29 mouse cellular contexts compared by ENCODE assay signal in the genomic region with DNA sequence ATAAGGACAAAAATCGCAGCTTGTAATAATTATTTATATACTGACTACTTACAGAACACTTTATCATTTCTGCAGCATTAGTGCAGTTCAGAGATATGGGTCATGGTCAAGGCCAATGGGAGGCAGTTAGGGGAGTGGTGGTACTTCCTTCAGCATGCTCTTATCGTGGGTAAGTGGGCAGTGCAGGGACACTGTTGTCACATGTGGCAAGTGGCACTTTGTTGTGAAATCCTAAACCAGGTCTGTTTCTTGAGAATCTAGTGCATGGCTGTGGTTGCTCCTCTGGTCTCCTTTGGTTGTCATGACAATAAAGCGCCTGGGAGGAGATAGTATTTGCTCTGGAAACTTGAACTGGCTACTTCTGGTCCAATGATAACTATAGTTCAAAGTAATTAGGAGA. TPM values are rescaled to one million over a fixed set of nuclear protein-coding genes. Genes with fewer than 3 reads are reported as not detected.
A peak's percentile ranks its signal among the peaks of the same experiment; 100 is the strongest.
DNase-seq lines count a peak whose midpoint lies in the region; ATAC-seq and TF ChIP-seq lines count a peak whose summit lies in the region.
"Had no signal": no experiment of that assay in that cellular context is flagged by ENCODE, and none has a peak within 500 bp of the region (broad histone marks: within the 10 kb centered on the region; RNA-seq: fewer than 3 reads in every experiment).

No protein-coding gene starts in this region.

- peak; percentile 64 for ATAC-seq in megakaryocyte, adult 5-6 weeks (ENCODE audit: poor library complexity, severe bottlenecking)
- no peak for ATAC-seq in forebrain, postnatal 0 days
- ATAC-seq: CD4-positive, CD25-positive, alpha-beta regulatory T cell, adult 4 months; forebrain, embryonic 16.5 days; hindbrain, embryonic 16.5 days had no signal

- no peak overlapping the region for H3K9ac ChIP-seq in forebrain, postnatal 0 days
- H3K9ac ChIP-seq: embryonic facial prominence, embryonic 13.5 days; forebrain, embryonic 12.5 days; heart, embryonic 12.5 days; heart, embryonic 15.5 days; hindbrain, embryonic 13.5 days had no signal

- H3K4me1 ChIP-seq in kidney, adult 2 months (ENCODE audit: control insufficient read depth, insufficient read depth, low read length): peaks cover 49% of the 10 kb centered on the region
- peaks cover 10% of the 10 kb centered on the region for H3K4me1 ChIP-seq in lung, adult 2 months (ENCODE audit: control insufficient read depth, insufficient read depth, low read length)
- H3K4me1 ChIP-seq in forebrain, postnatal 0 days (ENCODE audit: insufficient read depth): 0 out of 2 replicates have a peak, but pooled peaks cover 4% of the 10 kb centered on the region

- H3K9me3 ChIP-seq in forebrain, postnatal 0 days (ENCODE audit: low read length): no peaks in the 10 kb centered on the region
- H3K9me3 ChIP-seq: embryonic facial prominence, embryonic 10.5 days; embryonic facial prominence, embryonic 13.5 days; forebrain, embryonic 12.5 days; heart, embryonic 12.5 days; heart, embryonic 15.5 days; hindbrain, embryonic 10.5 days; hindbrain, embryonic 13.5 days had no signal

- TF ChIP-seq CTCF in kidney, adult 2 months (conservative IDR thresholded peaks at IDR 0.05; ENCODE audit: insufficient read depth, insufficient read length, low read depth, low read length): no peak
- no peak for TF ChIP-seq CTCF in lung, adult 2 months (IDR thresholded peaks at IDR 0.05; ENCODE audit: insufficient read depth, low read length)
- TF ChIP-seq CTCF in forebrain, postnatal 0 days (IDR thresholded peaks at IDR 0.05; ENCODE audit: low read depth): no peak

- H3K4me2 ChIP-seq in forebrain, postnatal 0 days (ENCODE audit: low read depth): no peak overlapping the region
- H3K4me2 ChIP-seq: embryonic facial prominence, embryonic 13.5 days; forebrain, embryonic 12.5 days; heart, embryonic 12.5 days; heart, embryonic 15.5 days; hindbrain, embryonic 13.5 days had no signal

- DNase-seq in kidney, adult 2 months: no peak
- no peak for DNase-seq in kidney, adult 11 months
- peak; percentile 55 for DNase-seq in lung, postnatal 36 days
- no peak for DNase-seq in lung, adult 2 months
- DNase-seq in neural tube, embryonic 10.5 days (ENCODE audit: extremely low spot score, low spot score): no peak
- no peak for DNase-seq in forebrain, postnatal 0 days
- DNase-seq: adrenal gland, adult 8-10 months; adrenal gland, postnatal 36 days; cerebellum, adult 18-20 months; cerebellum, adult 9-11 months; cerebellum, postnatal 25 days; embryo, embryonic 11 days; gastrocnemius, adult 2 months; gastrocnemius, postnatal 14 days; heart, adult 18-20 months; heart, postnatal 10 days; heart, postnatal 36 days had no signal

- no peaks in the 10 kb centered on the region for H3K36me3 ChIP-seq in kidney, adult 2 months (ENCODE audit: control insufficient read depth, insufficient read depth, low read length)
- H3K36me3 ChIP-seq in forebrain, postnatal 0 days (ENCODE audit: insufficient read depth): no peaks in the 10 kb centered on the region
- H3K36me3 ChIP-seq: embryonic facial prominence, embryonic 13.5 days; forebrain, embryonic 12.5 days; heart, embryonic 12.5 days; heart, embryonic 15.5 days; hindbrain, embryonic 13.5 days had no signal

- no peak for TF ChIP-seq POLR2A in kidney, adult 2 months (IDR thresholded peaks at IDR 0.05; ENCODE audit: low read depth, low read length)
- no peak for TF ChIP-seq POLR2A in lung, adult 2 months (IDR thresholded peaks at IDR 0.05; ENCODE audit: borderline replicate concordance, extremely low read depth, low read depth, low read length)

- no peaks in the 10 kb centered on the region for H3K27me3 ChIP-seq in kidney, adult 2 months (replicated peaks; ENCODE audit: control insufficient read depth, insufficient read depth, low read length)
- no peaks in the 10 kb centered on the region for H3K27me3 ChIP-seq in forebrain, postnatal 0 days (ENCODE audit: insufficient read depth, low read length)
- H3K27me3 ChIP-seq: embryonic facial prominence, embryonic 13.5 days; forebrain, embryonic 12.5 days; heart, embryonic 12.5 days; heart, embryonic 15.5 days; hindbrain, embryonic 13.5 days had no signal

- 69% methylated on average over 3 of the region's 3 CpGs for WGBS in kidney, adult 2 months
- 58% methylated on average over 3 of the region's 3 CpGs for WGBS in lung, adult 2 months
- 73% methylated on average over 3 of the region's 3 CpGs for WGBS in forebrain, postnatal 0 days

- peak overlapping the region; percentile 37 for H3K27ac ChIP-seq in kidney, adult 2 months (ENCODE audit: insufficient read depth, low read depth, low read length)
- H3K27ac ChIP-seq in forebrain, postnatal 0 days (ENCODE audit: low read depth, low read length): no peak overlapping the region
- H3K27ac ChIP-seq: embryonic facial prominence, embryonic 10.5 days; embryonic facial prominence, embryonic 13.5 days; forebrain, embryonic 12.5 days; gastrocnemius, adult 2 months; heart, embryonic 15.5 days; hindbrain, embryonic 10.5 days; hindbrain, embryonic 13.5 days had no signal

- no peak overlapping the region for H3K4me3 ChIP-seq in kidney, adult 2 months (ENCODE audit: insufficient read depth, low read depth, low read length)
- H3K4me3 ChIP-seq in lung, adult 2 months (replicated peaks; ENCODE audit: extremely low read depth, low read depth, low read length): no peak overlapping the region
- H3K4me3 ChIP-seq in forebrain, postnatal 0 days (ENCODE audit: low read depth, low read length): no peak overlapping the region
- H3K4me3 ChIP-seq: embryonic facial prominence, embryonic 10.5 days; embryonic facial prominence, embryonic 13.5 days; erythroblast, embryonic 14.5 days; forebrain, embryonic 12.5 days; gastrocnemius, adult 2 months; heart, embryonic 12.5 days; heart, embryonic 15.5 days; hindbrain, embryonic 10.5 days; hindbrain, embryonic 13.5 days had no signal

RNA-seq across cellular contexts. Expression of a gene that starts 32.3 kb away (rescaled TPM):
- 54.5 and 68.4 TPM in 2 replicates for polyA plus RNA-seq in kidney, adult 2 months (2012; rRNA removed)
- 79.1 and 82.0 TPM in 2 replicates for polyA plus RNA-seq in lung, adult 2 months (2012; rRNA removed)
- total RNA-seq in megakaryocyte, adult 5-6 weeks (2015): 17.4 and 17.8 TPM in 2 replicates
- 31.6 and 34.6 TPM in 2 replicates for total RNA-seq in megakaryocyte, adult 5-6 weeks (2017)
- 56.2 and 63.5 TPM in 2 replicates for total RNA-seq in forebrain, postnatal 0 days (2014; rRNA removed)
- polyA plus RNA-seq in forebrain, postnatal 0 days (2015; fragmentation: Nextera tagmentation; extraction: Ambion mirVana): 21.0 and 27.0 TPM in 2 replicates
- polyA plus RNA-seq: erythroblast, embryonic 14.5 days had no signal
